Mouse (Mus musculus) 416B (cell line): ENCODE measurements around the gene Gm11020.

ENCODE experiments used
- DNase-seq: peaks from one replicate; pipeline ENCODE4 v3.0.0; 2011; ENCODE audit warnings: low read depth

The Gm11020 gene

GRCm38 (mm10) chr8:104342426-104342825 lies 21.1 kb downstream of the Gm11020 start:
- peak; percentile 29 for DNase-seq

- DNase-seq, result peak; percentile 84
Measured at GRCm38 (mm10) chr8:104343957-104344356, 22.6 kb downstream of the Gm11020 start.

GRCm38 (mm10) chr8:104344622-104345021 lies 23.3 kb downstream of the Gm11020 start:
- DNase-seq, result no peak

- DNase-seq, result no peak
Measured at GRCm38 (mm10) chr8:104346706-104347105, 25.3 kb downstream of the Gm11020 start.

DNA sequence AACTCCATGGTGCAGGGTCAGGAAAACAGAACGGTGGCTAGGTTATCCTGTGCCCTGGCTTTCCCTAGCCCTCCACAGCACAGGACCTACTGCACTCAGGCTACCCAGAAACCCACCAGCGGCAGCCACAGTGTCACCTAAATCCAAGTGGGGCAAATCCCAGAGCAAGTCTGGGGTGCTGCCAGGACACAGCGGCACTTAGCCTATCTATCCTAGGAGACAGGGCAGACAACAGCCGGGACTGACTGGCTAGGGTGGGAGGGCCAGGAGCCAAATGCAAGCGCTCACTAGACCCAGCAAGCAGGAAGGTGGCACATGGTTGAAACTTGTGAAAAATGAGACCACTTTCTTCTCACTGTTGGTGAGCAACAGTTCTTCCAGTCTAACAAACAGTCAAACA lies 27.6 kb downstream of the Gm11020 start:
- no peak for DNase-seq

DNA sequence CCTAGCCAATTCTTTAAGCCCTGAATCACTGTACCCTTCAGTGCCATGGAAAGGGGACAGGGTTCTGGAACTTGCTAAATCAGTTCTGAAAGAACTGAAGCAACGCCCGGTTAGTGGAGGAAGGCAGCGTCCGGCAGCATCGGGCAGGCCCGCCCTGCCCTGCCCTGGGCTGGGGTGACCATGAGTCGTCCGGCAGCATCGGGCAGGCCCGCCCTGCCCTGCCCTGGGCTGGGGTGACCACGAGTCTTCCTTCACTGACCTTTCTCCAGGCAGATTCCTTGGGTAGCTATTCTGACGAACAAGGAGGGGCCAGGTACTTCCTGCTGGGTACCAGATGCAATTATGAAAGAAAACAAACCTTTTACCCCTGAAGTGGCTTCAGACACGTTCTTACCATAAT lies 28.7 kb downstream of the Gm11020 start:
- no peak for DNase-seq

DNA sequence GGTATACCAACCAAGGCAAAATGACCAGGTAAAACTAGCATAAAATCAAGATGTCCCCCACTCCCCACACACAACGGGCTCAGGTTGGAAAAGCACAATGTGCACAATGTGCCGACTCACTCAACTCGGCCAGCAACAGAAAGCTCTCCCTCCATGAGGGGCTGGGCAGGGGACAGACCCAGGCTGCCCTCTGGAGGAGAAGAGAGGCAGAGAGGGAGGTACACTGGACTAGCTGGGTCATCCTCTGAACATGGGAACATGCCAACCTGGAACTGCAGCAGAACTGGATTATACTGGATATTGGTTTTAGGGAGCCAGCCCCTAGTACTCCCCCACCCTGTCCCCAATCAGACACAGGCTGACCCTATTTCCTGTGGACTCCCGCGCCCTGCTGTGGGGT lies 31.8 kb downstream of the Gm11020 start:
- DNase-seq, result peak; percentile 26

DNA sequence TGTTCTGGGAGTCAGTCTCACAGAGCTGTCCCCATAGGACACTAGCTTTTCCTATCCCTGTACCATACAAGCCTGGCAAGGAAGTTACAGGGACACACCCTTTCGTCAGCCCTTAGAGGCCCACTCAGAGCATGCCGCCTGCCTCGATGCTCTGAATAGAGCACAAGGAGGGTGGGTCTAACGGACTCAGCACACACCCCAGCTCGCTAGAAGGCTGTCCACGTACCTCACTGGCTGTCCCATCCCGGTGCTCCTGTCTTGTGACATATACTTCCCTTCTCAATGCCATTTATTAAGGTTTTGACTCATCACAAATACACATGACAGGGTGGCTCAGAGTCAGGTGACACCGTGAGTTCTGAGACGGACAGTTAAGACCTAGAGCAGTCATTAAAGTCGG lies 33.1 kb downstream of the Gm11020 start:
- DNase-seq, result no peak

- no peak for DNase-seq
Measured at GRCm38 (mm10) chr8:104358637-104359036, 37.3 kb downstream of the Gm11020 start.

GRCm38 (mm10) chr8:104359778-104360456 lies 38.5 kb downstream of the Gm11020 start:
- DNase-seq, result no peak

DNA sequence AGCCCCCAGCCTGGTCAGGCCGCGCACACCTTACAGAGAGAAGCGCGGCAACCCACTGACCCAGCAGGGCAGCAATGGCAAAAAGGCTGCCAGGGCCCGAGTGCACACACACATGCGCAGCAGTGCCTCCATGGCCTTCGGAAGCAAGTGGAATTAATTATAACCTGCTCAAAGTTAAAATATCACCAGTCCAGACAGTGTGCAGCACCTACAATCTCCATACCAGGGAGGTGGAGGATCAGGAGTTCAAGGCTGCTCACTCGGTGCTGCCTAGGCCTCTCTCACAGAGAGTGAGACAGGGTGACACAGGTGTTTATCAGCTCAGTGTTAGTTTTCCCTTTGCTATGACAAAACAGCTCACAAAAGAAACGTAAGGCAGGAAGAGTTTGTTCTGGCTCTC lies 44.3 kb downstream of the Gm11020 start:
- no peak for DNase-seq

- DNase-seq, result no peak
Measured at GRCm38 (mm10) chr8:104367398-104367797, 46.0 kb downstream of the Gm11020 start.

GRCm38 (mm10) chr8:104369591-104369990 lies 48.2 kb downstream of the Gm11020 start:
- DNase-seq, result no peak

DNA sequence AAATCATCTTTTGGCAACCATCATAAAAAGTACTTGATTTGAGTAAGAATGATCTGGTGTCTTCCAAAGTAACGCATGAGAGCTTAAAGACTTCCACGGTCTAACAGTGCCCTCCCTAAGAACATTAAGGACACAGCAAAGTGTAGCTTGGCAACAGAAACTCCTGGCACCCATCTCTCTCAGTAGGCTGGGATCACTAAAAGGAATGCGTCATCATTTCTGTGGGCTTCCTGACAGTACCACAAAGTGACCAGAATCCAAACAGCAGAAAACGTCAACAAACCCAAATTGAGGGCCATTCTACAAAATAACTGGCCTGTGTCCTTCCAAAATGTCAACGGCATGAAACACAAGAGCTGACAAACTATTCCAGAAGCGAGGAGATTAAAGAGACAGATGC lies 48.7 kb downstream of the Gm11020 start:
- peak; percentile 82 for DNase-seq

- DNase-seq, result peak; percentile 49
Measured at GRCm38 (mm10) chr8:104371121-104371520, 49.8 kb downstream of the Gm11020 start.
